Mouse (Mus musculus) embryo, embryonic 10 days (tissue): Measurements from ENCODE around the gene Cald1.

Experiments
- DNase-seq: peaks from one replicate; pipeline ENCODE4 v3.0.0-alpha.2; 2015; ENCODE audit warnings: low spot score

The Cald1 gene

GRCm38 (mm10) chr6:34668739-34669254 is 70.5 kb downstream of the Cald1 start:
- no peak for DNase-seq

- DNase-seq = no peak
Observed at GRCm38 (mm10) chr6:34671355-34671754, 73.1 kb downstream of the Cald1 start.

- no peak for DNase-seq
Observed at GRCm38 (mm10) chr6:34674416-34674815, 76.1 kb downstream of the Cald1 start.

GRCm38 (mm10) chr6:34674897-34675296 is 76.6 kb downstream of the Cald1 start:
- DNase-seq = no peak

- DNase-seq = no peak
Observed at GRCm38 (mm10) chr6:34682126-34682525, 83.8 kb downstream of the Cald1 start.

GRCm38 (mm10) chr6:34684886-34685285 is 86.6 kb downstream of the Cald1 start:
- peak; percentile 64 for DNase-seq

GRCm38 (mm10) chr6:34688971-34689370 is 90.7 kb downstream of the Cald1 start:
- DNase-seq = no peak

GRCm38 (mm10) chr6:34691416-34691815 is 93.1 kb downstream of the Cald1 start:
- no peak for DNase-seq

GRCm38 (mm10) chr6:34694096-34694495 is 95.8 kb downstream of the Cald1 start:
- no peak for DNase-seq

- DNase-seq = no peak
Observed at GRCm38 (mm10) chr6:34703421-34704120, 105.3 kb downstream of the Cald1 start.

GRCm38 (mm10) chr6:34707521-34707920 is 109.2 kb downstream of the Cald1 start:
- no peak for DNase-seq

GRCm38 (mm10) chr6:34708650-34709265 is 110.5 kb downstream of the Cald1 start:
- peak; percentile 70 for DNase-seq

- DNase-seq = peak; percentile 87
Observed at GRCm38 (mm10) chr6:34709289-34709688, 111.0 kb downstream of the Cald1 start.

- DNase-seq = peak; percentile 60
Observed at GRCm38 (mm10) chr6:34709946-34710682, 111.8 kb downstream of the Cald1 start.

- DNase-seq = peak; percentile 15
Observed at GRCm38 (mm10) chr6:34710848-34711247, 112.5 kb downstream of the Cald1 start.

- DNase-seq = no peak
Observed at GRCm38 (mm10) chr6:34711620-34712019, 113.3 kb downstream of the Cald1 start.

GRCm38 (mm10) chr6:34713169-34713568 is 114.9 kb downstream of the Cald1 start:
- DNase-seq = no peak

- no peak for DNase-seq
Observed at GRCm38 (mm10) chr6:34713777-34714176, 115.5 kb downstream of the Cald1 start.

- DNase-seq = no peak
Observed at GRCm38 (mm10) chr6:34714612-34715011, 116.3 kb downstream of the Cald1 start.

GRCm38 (mm10) chr6:34716206-34716887 is 118.0 kb downstream of the Cald1 start:
- DNase-seq = no peak

- peak; percentile 66 for DNase-seq
Observed at GRCm38 (mm10) chr6:34716888-34717635, 118.8 kb downstream of the Cald1 start.
